Mouse (Mus musculus): ENCODE results near the gene Dip2c. TPM values are rescaled to one million over a fixed set of nuclear protein-coding genes. Genes with fewer than 3 reads are reported as not detected.

Gene Dip2c
- polyA plus RNA-seq, 1 experiment: 1.2 TPM

DNA sequence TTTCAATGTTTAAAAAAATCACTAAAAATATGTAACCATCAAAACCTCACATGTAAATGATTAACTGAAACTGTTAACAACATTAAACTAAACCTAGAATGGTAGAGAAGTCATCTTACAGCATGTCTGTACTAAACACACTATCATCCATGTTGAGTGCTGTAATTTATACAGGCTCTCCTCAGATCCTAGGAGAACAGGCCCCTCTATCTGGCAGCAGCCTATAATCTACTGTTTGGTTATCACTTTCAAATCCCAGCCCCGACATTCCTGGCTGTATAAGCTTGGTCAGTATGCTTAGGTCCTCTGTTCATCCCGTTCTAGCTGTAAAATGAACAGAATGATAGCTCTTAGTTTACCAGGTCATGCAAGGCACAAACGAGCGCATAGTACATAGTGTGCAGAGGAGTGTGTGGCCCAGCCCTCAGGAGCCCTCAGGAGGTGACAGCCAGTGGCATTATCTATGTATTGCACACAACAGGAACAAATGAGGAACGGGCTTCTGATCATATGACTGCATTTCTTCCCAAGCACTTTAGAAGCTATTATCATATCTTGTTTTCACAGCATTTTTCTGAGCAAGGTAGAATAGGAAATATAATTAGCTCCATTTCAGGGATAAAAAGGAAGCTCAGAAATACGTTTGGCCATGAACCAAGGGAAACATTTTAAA is 437.3 kb downstream of the Dip2c start:
- H3K27ac ChIP-seq (ENCODE audit: control insufficient read depth, insufficient read depth, low read depth, low read length, poor library complexity): no peak overlapping the region
- TF ChIP-seq POLR2A (IDR thresholded peaks at IDR 0.05; ENCODE audit: borderline replicate concordance, control insufficient read depth, low read depth, low read length): no peak
- no peak for TF ChIP-seq CTCF (IDR thresholded peaks at IDR 0.05; ENCODE audit: control insufficient read depth, insufficient read depth, low read length)
- no peak overlapping the region for H3K4me3 ChIP-seq (replicated peaks; ENCODE audit: control insufficient read depth, low read depth, low read length)
- 72% methylated on average over 6 of the region's 6 CpGs for WGBS
- no peaks in the 10 kb centered on the region; the same call in none of the 2 replicates for H3K4me1 ChIP-seq (ENCODE audit: control insufficient read depth, insufficient read depth, low read length)

DNA sequence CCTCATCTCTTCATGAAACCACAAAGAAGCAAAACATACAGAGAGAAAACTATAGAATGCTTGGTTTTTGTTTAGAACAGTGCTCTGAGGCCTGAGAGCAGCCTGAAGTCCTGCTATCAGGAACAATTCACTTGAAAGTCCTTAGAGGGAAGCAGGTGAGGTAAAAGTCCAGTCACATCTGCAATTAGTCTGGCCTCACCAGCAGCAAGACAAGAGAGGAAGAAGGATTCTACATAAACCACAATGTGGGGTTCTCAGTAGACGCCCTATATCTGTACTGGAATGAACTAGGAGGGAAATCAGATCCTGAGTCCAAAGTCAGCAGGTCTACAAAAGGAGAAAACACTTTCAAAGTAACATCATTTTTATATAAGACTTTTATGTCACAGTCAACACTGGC is 438.9 kb downstream of the Dip2c start:
- TF ChIP-seq POLR2A (IDR thresholded peaks at IDR 0.05; ENCODE audit: borderline replicate concordance, control insufficient read depth, low read depth, low read length) (no peak), CTCF (IDR thresholded peaks at IDR 0.05; ENCODE audit: control insufficient read depth, insufficient read depth, low read length) (no peak)
- no peak overlapping the region for H3K27ac ChIP-seq (ENCODE audit: control insufficient read depth, insufficient read depth, low read depth, low read length, poor library complexity)
- H3K4me3 ChIP-seq (replicated peaks; ENCODE audit: control insufficient read depth, low read depth, low read length): no peak overlapping the region
- H3K4me1 ChIP-seq (ENCODE audit: control insufficient read depth, insufficient read depth, low read length): no peaks in the 10 kb centered on the region; the same call in none of the 2 replicates
- WGBS: 51% methylated on average over 1 of the region's 1 CpGs

Other genes starting within 250 kb of the Dip2c start
- gene Larp4b, start 182.6 kb upstream of the Dip2c start, polyA plus RNA-seq (2011; ENCODE audit: insufficient read depth, insufficient read length, low replicate concordance, missing spikeins): 27.8 and 39.2 TPM in 2 replicates